Mouse (Mus musculus) midbrain, postnatal 0 days (tissue): ENCODE data around the gene Mrtfa. TPM values are rescaled to one million over a fixed set of nuclear protein-coding genes. Genes with fewer than 3 reads are reported as not detected.

Experiments used
- ATAC-seq: fragments of 200-750 bp; cut with Nextera tagmentation; 2 replicates; pipeline ENCODE4 v1.8.0; 2017; ENCODE audit warnings: moderate number of reproducible peaks, mild to moderate bottlenecking, moderate TSS enrichment, moderate library complexity; ENCODE audit not compliant: low FRiP score
- DNase-seq: peaks from one replicate; pipeline ENCODE4 v3.0.0-alpha.2; 2015; ENCODE audit warnings: low spot score
- H3K27ac ChIP-seq: fragments of 300-500 bp; sonication (generic); 2 replicates; pipeline ENCODE4 v1.5.1; 2014; ENCODE audit warnings: low read depth, mild to moderate bottlenecking, low read length, mixed read lengths
- H3K27me3 ChIP-seq: fragments of 300-500 bp; sonication (generic); 2 replicates; pipeline ENCODE4 v1.6.1; 2014; ENCODE audit warnings: low read length, control low read depth, mixed read lengths; ENCODE audit not compliant: insufficient read depth
- H3K36me3 ChIP-seq: fragments of 300-500 bp; sonication (generic); 2 replicates; pipeline ENCODE4 v1.6.1; 2014; ENCODE audit warnings: low read length, control low read depth, mixed read lengths; ENCODE audit not compliant: insufficient read depth
- H3K4me1 ChIP-seq: fragments of 300-500 bp; sonication (generic); 2 replicates; pipeline ENCODE4 v1.6.1; 2014; ENCODE audit warnings: mild to moderate bottlenecking, control low read depth, antibody characterized with exemption, low read length, mixed read lengths; ENCODE audit not compliant: insufficient read depth
- H3K4me2 ChIP-seq: fragments of 300-500 bp; sonication (generic); 2 replicates; pipeline ENCODE4 v1.6.1; 2014; ENCODE audit warnings: low read depth, mild to moderate bottlenecking, low read length, mixed read lengths; ENCODE audit not compliant: poor library complexity, severe bottlenecking
- H3K4me3 ChIP-seq: fragments of 300-500 bp; sonication (generic); 2 replicates; pipeline ENCODE4 v1.5.1; 2014; ENCODE audit warnings: low read depth, mild to moderate bottlenecking, low read length, moderate library complexity
- H3K9ac ChIP-seq: fragments of 300-500 bp; sonication (generic); replicated peaks from 2 replicates; pipeline ENCODE4 v1.6.1; 2014; ENCODE audit warnings: mild to moderate bottlenecking, low read length, moderate library complexity, mixed read lengths; ENCODE audit not compliant: poor library complexity, severe bottlenecking
- H3K9me3 ChIP-seq: fragments of 300-500 bp; sonication (generic); 2 replicates; pipeline ENCODE4 v1.6.1; 2016; ENCODE audit warnings: low read length, control low read depth
- CTCF ChIP-seq: IDR thresholded peaks from 2 replicates; pipeline ENCODE4 v1.5.1; 2016; ENCODE audit warnings: antibody characterized with exemption, mild to moderate bottlenecking
- WGBS: fragments of 180-500 bp; shearing (Covaris S2); extraction: QIAGEN DNeasy Blood & Tissue Kit; methylation state at CpG from one replicate; pipeline ENCODE4 v1.1.7; 2014; 5-methylcytosine and 5-hydroxymethylcytosine counted together
- polyA plus RNA-seq: library from polyadenylated mRNA; unstranded; fragments of >200 nt; fragmentation: Nextera tagmentation; extraction: Ambion mirVana; gene quantifications from 2 replicates; pipeline ENCODE4 v1.2.1, GENCODE M21; 2015
- total RNA-seq: library from RNA; depleted of rRNA; stranded (reverse); fragments of >200 nt; gene quantifications from 2 replicates; pipeline ENCODE4 v1.2.3, GENCODE M21; 2014

The Mrtfa gene
- total and polyA plus RNA-seq, 2 experiments from 2014 or later: 22.6 to 44.1 TPM

DNA sequence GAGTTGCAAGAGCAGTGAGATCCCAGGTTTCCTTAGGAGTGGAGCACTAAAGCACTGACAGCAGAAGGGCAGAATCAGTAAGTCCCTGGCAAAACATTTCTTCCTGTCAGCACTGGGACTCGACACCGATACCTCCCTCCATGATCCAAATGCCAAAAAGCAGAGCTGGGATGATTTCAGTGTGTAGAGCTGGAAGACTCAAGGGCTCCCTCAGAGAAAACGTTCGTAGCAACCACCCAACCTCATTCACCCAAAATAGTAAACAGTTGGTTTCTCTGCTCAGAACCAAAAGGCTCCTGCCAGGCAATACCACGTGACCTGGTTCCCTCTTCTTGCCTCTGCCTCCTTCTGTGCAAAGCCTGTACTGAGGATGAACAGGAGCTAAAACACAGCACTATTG, 123.6 kb downstream of the Mrtfa start:
- ATAC-seq (no peak), DNase-seq (no peak)
- Histone ChIP-seq H3K9ac (no peak overlapping the region), H3K4me3 (no peak overlapping the region), H3K4me1 (peaks cover 4% of the 10 kb centered on the region; the same call in 1 of the 2 replicates), H3K27me3 (no peaks in the 10 kb centered on the region), H3K9me3 (no peaks in the 10 kb centered on the region), H3K36me3 (no peaks in the 10 kb centered on the region), H3K27ac (no peak overlapping the region), H3K4me2 (no peak overlapping the region)
- 77% methylated on average over 5 of the region's 5 CpGs for WGBS
- TF ChIP-seq CTCF: no peak

- Histone ChIP-seq H3K4me2 (no peak overlapping the region), H3K36me3 (no peaks in the 10 kb centered on the region), H3K27me3 (no peaks in the 10 kb centered on the region), H3K4me1 (peaks cover 4% of the 10 kb centered on the region; the same call in 1 of the 2 replicates), H3K27ac (no peak overlapping the region), H3K9me3 (no peaks in the 10 kb centered on the region), H3K4me3 (no peak overlapping the region), H3K9ac (no peak overlapping the region)
- 94% methylated on average over 4 of the region's 4 CpGs for WGBS
- no peak for TF ChIP-seq CTCF
- ATAC-seq: no peak
- no peak for DNase-seq
Measured at GRCm38 (mm10) chr15:81064661-81065060, 125.9 kb downstream of the Mrtfa start.

GRCm38 (mm10) chr15:81064143-81064542, 126.4 kb downstream of the Mrtfa start:
- no peaks in the 10 kb centered on the region for H3K36me3 ChIP-seq
- H3K4me2 ChIP-seq: no peak overlapping the region
- H3K9me3 ChIP-seq: no peaks in the 10 kb centered on the region
- no peak overlapping the region for H3K4me3 ChIP-seq
- 38% methylated on average over 1 of the region's 1 CpGs for WGBS
- H3K27ac ChIP-seq: no peak overlapping the region
- no peak overlapping the region for H3K9ac ChIP-seq
- ATAC-seq (no peak), DNase-seq (peak; percentile 60)
- H3K27me3 ChIP-seq: no peaks in the 10 kb centered on the region
- peaks cover 4% of the 10 kb centered on the region; the same call in 1 of the 2 replicates for H3K4me1 ChIP-seq
- TF ChIP-seq CTCF: peak; percentile 85

GRCm38 (mm10) chr15:81062616-81063015, 127.9 kb downstream of the Mrtfa start:
- H3K4me3 ChIP-seq: no peak overlapping the region
- H3K27me3 ChIP-seq: no peaks in the 10 kb centered on the region
- peaks cover 4% of the 10 kb centered on the region; the same call in 1 of the 2 replicates for H3K4me1 ChIP-seq
- WGBS: 49% methylated on average over 8 of the region's 8 CpGs
- no peak overlapping the region for H3K27ac ChIP-seq
- H3K9ac ChIP-seq: no peak overlapping the region
- no peaks in the 10 kb centered on the region for H3K36me3 ChIP-seq
- TF ChIP-seq CTCF: no peak
- no peaks in the 10 kb centered on the region for H3K9me3 ChIP-seq
- H3K4me2 ChIP-seq: no peak overlapping the region
- DNase-seq: peak; percentile 44
- ATAC-seq: no peak

DNA sequence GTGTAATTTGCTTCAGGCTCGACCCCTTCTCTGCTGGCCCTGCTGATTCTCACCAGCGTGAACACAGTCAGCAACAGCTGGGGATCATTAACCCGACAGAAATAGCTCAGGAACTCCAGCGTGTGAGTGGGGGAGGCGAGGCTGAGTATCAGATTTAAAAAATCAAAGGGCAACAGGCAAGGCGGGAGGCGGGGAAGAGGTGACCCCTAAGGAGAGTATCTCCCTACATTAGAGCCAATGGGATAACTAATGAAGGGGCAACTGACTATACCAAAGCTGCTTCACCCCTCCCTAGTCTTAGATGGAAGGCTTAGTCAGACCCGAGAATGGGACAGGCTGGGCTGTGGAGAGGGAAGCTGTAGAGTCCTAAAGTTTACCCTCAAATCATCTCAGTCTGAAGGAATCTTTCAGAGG, 128.4 kb downstream of the Mrtfa start:
- no peak overlapping the region for H3K4me3 ChIP-seq
- H3K4me1 ChIP-seq: peaks cover 4% of the 10 kb centered on the region; the same call in 1 of the 2 replicates
- no peaks in the 10 kb centered on the region for H3K27me3 ChIP-seq
- no peaks in the 10 kb centered on the region for H3K9me3 ChIP-seq
- ATAC-seq: no peak
- TF ChIP-seq CTCF: no peak
- H3K9ac ChIP-seq: no peak overlapping the region
- WGBS: 41% methylated on average over 8 of the region's 8 CpGs
- no peak for DNase-seq
- H3K4me2 ChIP-seq: no peak overlapping the region
- no peak overlapping the region for H3K27ac ChIP-seq
- H3K36me3 ChIP-seq: no peaks in the 10 kb centered on the region

- H3K27me3 ChIP-seq: no peaks in the 10 kb centered on the region
- no peak for DNase-seq
- no peak overlapping the region for H3K4me3 ChIP-seq
- ATAC-seq: no peak
- no peak overlapping the region for H3K27ac ChIP-seq
- 94% methylated on average over 2 of the region's 2 CpGs for WGBS
- H3K4me1 ChIP-seq: peaks cover 4% of the 10 kb centered on the region; the same call in 1 of the 2 replicates
- H3K9ac ChIP-seq: no peak overlapping the region
- H3K36me3 ChIP-seq: no peaks in the 10 kb centered on the region
- H3K4me2 ChIP-seq: no peak overlapping the region
- no peaks in the 10 kb centered on the region for H3K9me3 ChIP-seq
- TF ChIP-seq CTCF: no peak
Measured at GRCm38 (mm10) chr15:81060975-81061374, 129.6 kb downstream of the Mrtfa start.
